Mouse (Mus musculus): Measurements from ENCODE around the gene Casq2.

- no peak for TF ChIP-seq CTCF (IDR thresholded peaks at IDR 0.05)
- TF ChIP-seq EP300 (IDR thresholded peaks at IDR 0.05): no peak
Measured at GRCm38 (mm10) chr3:102067861-102068260, 18.4 kb upstream of the Casq2 start.
